In the genomic region with DNA sequence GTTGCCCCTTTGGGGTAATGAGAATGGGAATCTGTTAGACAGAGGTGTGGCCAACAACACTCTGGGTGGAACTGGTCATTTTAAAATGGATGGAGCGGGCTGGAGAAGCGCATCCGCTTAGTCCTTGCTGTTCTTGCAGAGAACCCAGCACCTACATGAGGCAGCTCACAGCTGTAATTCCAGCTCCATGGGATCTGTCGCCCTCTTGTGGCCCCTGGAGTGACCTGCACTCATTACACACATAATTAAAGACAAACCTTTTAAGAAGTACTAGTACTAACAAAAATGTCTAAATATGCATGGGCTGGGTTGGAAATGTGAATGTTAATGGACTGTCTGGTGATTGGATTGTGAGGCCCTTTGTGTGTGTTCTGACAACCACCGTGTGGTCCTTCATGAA, we compare ENCODE assay signal across 8 mouse cellular contexts. TPM values are rescaled to one million over a fixed set of nuclear protein-coding genes. Genes with fewer than 3 reads are reported as not detected.
DNase-seq lines count a peak whose midpoint lies in the region; ATAC-seq and TF ChIP-seq lines count a peak whose summit lies in the region.

No protein-coding gene starts in this region.

- WGBS in forebrain, postnatal 0 days, result 56% methylated on average over 5 of the region's 5 CpGs
- 50% methylated on average over 5 of the region's 5 CpGs for WGBS in forebrain, embryonic 14.5 days
- 56% methylated on average over 5 of the region's 5 CpGs for WGBS in neural tube, embryonic 11.5 days

- H3K9me3 ChIP-seq in forebrain, postnatal 0 days (ENCODE audit: low read length), result no peaks in the 10 kb centered on the region
- no peaks in the 10 kb centered on the region for H3K9me3 ChIP-seq in forebrain, embryonic 14.5 days (replicated peaks; ENCODE audit: control insufficient read depth, low read length)
- H3K9me3 ChIP-seq in neural tube, embryonic 11.5 days (ENCODE audit: control insufficient read depth, low read length), result no peaks in the 10 kb centered on the region

- H3K4me2 ChIP-seq in forebrain, postnatal 0 days (ENCODE audit: low read depth), result no peak overlapping the region
- H3K4me2 ChIP-seq in forebrain, embryonic 14.5 days (ENCODE audit: low read length), result no peak overlapping the region
- H3K4me2 ChIP-seq in neural tube, embryonic 11.5 days (ENCODE audit: low read depth), result no peak overlapping the region

- ATAC-seq in forebrain, postnatal 0 days, result no peak
- ATAC-seq in forebrain, embryonic 14.5 days, result no peak
- ATAC-seq in neural tube, embryonic 11.5 days (ENCODE audit: insufficient read depth, low FRiP score, low TSS enrichment), result no peak

- DNase-seq in forebrain, postnatal 0 days, result peak; percentile 25
- DNase-seq in forebrain, embryonic 14.5 days (ENCODE audit: low spot score), result no peak
- DNase-seq in urinary bladder, postnatal 25 days (ENCODE audit: low spot score), result peak; percentile 19
- DNase-seq in urinary bladder, adult 2 months (ENCODE audit: low spot score), result no peak
- DNase-seq in fibroblast of lung, adult 2 months (ENCODE audit: low read depth), result peak; percentile 18
- peak; percentile 56 for DNase-seq in neural tube, embryonic 11.5 days (ENCODE audit: low spot score)
- no peak for DNase-seq in layer of hippocampus, postnatal 36 days
- no peak for DNase-seq in cerebellum, postnatal 36 days

- TF ChIP-seq CTCF in forebrain, postnatal 0 days (IDR thresholded peaks at IDR 0.05; ENCODE audit: low read depth), result peak; percentile 71

- no peaks in the 10 kb centered on the region for H3K27me3 ChIP-seq in forebrain, postnatal 0 days (ENCODE audit: insufficient read depth, low read length)
- no peaks in the 10 kb centered on the region for H3K27me3 ChIP-seq in forebrain, embryonic 14.5 days (replicated peaks; ENCODE audit: control insufficient read depth, insufficient read depth, low read length)
- H3K27me3 ChIP-seq in neural tube, embryonic 11.5 days (ENCODE audit: control insufficient read depth, insufficient read depth, low read length), result no peaks in the 10 kb centered on the region

- H3K36me3 ChIP-seq in forebrain, postnatal 0 days (ENCODE audit: insufficient read depth), result no peaks in the 10 kb centered on the region
- no peaks in the 10 kb centered on the region for H3K36me3 ChIP-seq in forebrain, embryonic 14.5 days (ENCODE audit: control insufficient read depth, insufficient read depth, low read length)
- no peaks in the 10 kb centered on the region for H3K36me3 ChIP-seq in neural tube, embryonic 11.5 days (ENCODE audit: control insufficient read depth, insufficient read depth, low read length)

- no peak overlapping the region for H3K27ac ChIP-seq in forebrain, postnatal 0 days (ENCODE audit: low read depth, low read length)
- no peak overlapping the region for H3K27ac ChIP-seq in forebrain, embryonic 14.5 days (ENCODE audit: low read depth, low read length)
- H3K27ac ChIP-seq in neural tube, embryonic 11.5 days (ENCODE audit: low read depth, low read length), result no peak overlapping the region

- H3K4me1 ChIP-seq in forebrain, postnatal 0 days (ENCODE audit: insufficient read depth), result no peaks in the 10 kb centered on the region
- H3K4me1 ChIP-seq in forebrain, embryonic 14.5 days (ENCODE audit: control insufficient read depth, insufficient read depth, low read length), result no peaks in the 10 kb centered on the region
- H3K4me1 ChIP-seq in neural tube, embryonic 11.5 days (ENCODE audit: control insufficient read depth, insufficient read depth, low read length), result no peaks in the 10 kb centered on the region

- H3K4me3 ChIP-seq in forebrain, postnatal 0 days (ENCODE audit: low read depth, low read length), result no peak overlapping the region
- no peak overlapping the region for H3K4me3 ChIP-seq in forebrain, embryonic 14.5 days (ENCODE audit: low read depth, low read length)
- no peak overlapping the region for H3K4me3 ChIP-seq in neural tube, embryonic 11.5 days (ENCODE audit: low read depth, low read length)

- H3K9ac ChIP-seq in forebrain, postnatal 0 days, result no peak overlapping the region
- no peak overlapping the region for H3K9ac ChIP-seq in forebrain, embryonic 14.5 days (ENCODE audit: low read length)
- no peak overlapping the region for H3K9ac ChIP-seq in neural tube, embryonic 11.5 days (ENCODE audit: low read length)

RNA-seq across cellular contexts. Expression of a gene that starts 11.7 kb away (rescaled TPM):
- 5.1 and 8.6 TPM in 2 replicates for total RNA-seq in forebrain, postnatal 0 days (2014; rRNA removed)
- 0.78 and 1.1 TPM in 2 replicates for polyA plus RNA-seq in forebrain, postnatal 0 days (2015; fragmentation: Nextera tagmentation; extraction: Ambion mirVana)
- 1.3 and 1.5 TPM in 2 replicates for polyA plus RNA-seq in forebrain, embryonic 14.5 days (2014; fragmentation: Nextera tagmentation; extraction: Ambion mirVana)
- polyA plus RNA-seq in urinary bladder, adult 2 months (2012; rRNA removed), result 42.4 and 42.5 TPM in 2 replicates
- polyA plus RNA-seq in neural tube, embryonic 11.5 days (2014; fragmentation: Nextera tagmentation; extraction: Ambion mirVana), result 1.8 and 1.9 TPM in 2 replicates
- 1 to 10 TPM; 3.4 to 4.0 TPM for total RNA-seq in layer of hippocampus, postnatal 36 days (2021)

RNA-seq across cellular contexts. Expression of a gene that starts 49.3 kb away (rescaled TPM):
- 3.8 and 4.8 TPM in 2 replicates for total RNA-seq in forebrain, postnatal 0 days (2014; rRNA removed)
- polyA plus RNA-seq in forebrain, postnatal 0 days (2015; fragmentation: Nextera tagmentation; extraction: Ambion mirVana), result 2.2 and 3.6 TPM in 2 replicates
- 2.5 and 3.8 TPM in 2 replicates for polyA plus RNA-seq in forebrain, embryonic 14.5 days (2014; fragmentation: Nextera tagmentation; extraction: Ambion mirVana)
- polyA plus RNA-seq in urinary bladder, adult 2 months (2012; rRNA removed), result 10.0 and 11.7 TPM in 2 replicates
- 4.3 and 5.2 TPM in 2 replicates for polyA plus RNA-seq in neural tube, embryonic 11.5 days (2014; fragmentation: Nextera tagmentation; extraction: Ambion mirVana)
- 1 to 10 TPM; 5.4 to 5.5 TPM for total RNA-seq in layer of hippocampus, postnatal 36 days (2021)

RNA-seq across cellular contexts. Expression of a gene that starts 49.3 kb away (rescaled TPM):
- 4.7 and 8.8 TPM in 2 replicates for total RNA-seq in forebrain, postnatal 0 days (2014; rRNA removed)
- 2.4 and 5.0 TPM in 2 replicates for polyA plus RNA-seq in forebrain, postnatal 0 days (2015; fragmentation: Nextera tagmentation; extraction: Ambion mirVana)
- polyA plus RNA-seq in forebrain, embryonic 14.5 days (2014; fragmentation: Nextera tagmentation; extraction: Ambion mirVana), result 2.7 TPM in 2 replicates
- 8.2 and 11.6 TPM in 2 replicates for polyA plus RNA-seq in urinary bladder, adult 2 months (2012; rRNA removed)
- polyA plus RNA-seq in neural tube, embryonic 11.5 days (2014; fragmentation: Nextera tagmentation; extraction: Ambion mirVana), result 5.2 and 6.7 TPM in 2 replicates
- total RNA-seq in layer of hippocampus, postnatal 36 days (2021), result 1 to 10 TPM; 4.7 to 5.8 TPM

Comparison
In these comparisons a context has a peak if more than half of its experiments do, and no peak if none do; other contexts are left out.
1. DNase-seq: peak in forebrain, postnatal 0 days (single experiment), urinary bladder, postnatal 25 days (single experiment), fibroblast of lung, adult 2 months (single experiment) and neural tube, embryonic 11.5 days (single experiment); none in forebrain, embryonic 14.5 days (single experiment), urinary bladder, adult 2 months (single experiment), layer of hippocampus, postnatal 36 days (0 of 2) and cerebellum, postnatal 36 days (0 of 2).
2. RNA of a gene that starts 11.7 kb away (polyA plus RNA-seq): 42.4 to 42.5 TPM in urinary bladder, adult 2 months; 1.8 to 1.9 TPM in neural tube, embryonic 11.5 days, 1.3 to 1.5 TPM in forebrain, embryonic 14.5 days and 0.78 to 1.1 TPM in forebrain, postnatal 0 days; every median in the first group is over 10 times any median in the second.